Mouse (Mus musculus) thymus, postnatal 25 days (tissue): ENCODE data around the gene Eid2b.
"Not testable (repeated sequence)": the region's sequence is repeated elsewhere in the genome, so short reads cannot be mapped to it uniquely, and the experiment has no call there.

Experiments used
- DNase-seq: peaks from one replicate; pipeline ENCODE4 v3.0.0; 2022

The Eid2b gene

GRCm38 (mm10) chr7:28277615-28278278 is at the start of gene Eid2b:
Eid2b (plus strand) TSS chr7:28277739.
- peak; percentile 95 for DNase-seq

GRCm38 (mm10) chr7:28243943-28244342 is 33.6 kb upstream of the Eid2b start:
- not testable (repeated sequence) for DNase-seq

DNA sequence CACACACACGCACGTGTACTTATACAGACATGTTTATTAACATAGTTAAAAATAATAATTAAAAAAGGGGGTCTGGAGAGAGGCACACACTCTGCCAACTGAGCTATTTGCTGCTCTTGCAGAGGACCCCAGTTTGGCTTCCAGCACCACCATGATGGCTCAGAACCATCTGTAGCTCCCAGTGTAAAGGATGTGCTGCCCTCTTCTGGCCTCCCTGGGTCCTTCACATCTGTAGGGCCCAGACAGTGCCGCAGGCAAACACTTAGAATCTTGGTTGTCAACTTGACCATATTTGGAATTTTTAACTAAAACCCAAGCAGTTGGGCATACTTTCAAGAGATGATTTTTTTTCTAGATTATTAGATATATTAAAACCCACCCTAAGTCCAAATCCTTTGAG is 28.6 kb upstream of the Eid2b start:
- no peak for DNase-seq

DNA sequence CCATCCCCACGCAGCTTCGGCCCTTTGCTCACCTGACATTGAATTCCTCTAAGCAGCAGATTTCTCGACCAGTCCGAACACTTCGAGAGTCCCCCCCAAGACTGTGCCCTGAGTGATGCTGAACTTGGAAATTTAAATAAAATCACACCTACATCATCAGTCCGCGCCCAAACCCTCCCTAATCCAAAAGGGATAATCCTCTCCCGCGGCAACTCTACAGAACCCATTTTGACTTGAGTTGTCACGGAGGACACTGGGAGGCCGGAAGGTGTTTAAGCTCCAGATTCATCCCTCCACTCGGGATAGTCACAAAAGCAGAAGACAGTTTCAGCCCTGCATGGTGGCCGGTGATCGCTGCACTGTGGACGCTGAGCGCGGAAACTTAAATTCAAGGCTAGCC is 25.6 kb upstream of the Eid2b start:
- DNase-seq: no peak

DNA sequence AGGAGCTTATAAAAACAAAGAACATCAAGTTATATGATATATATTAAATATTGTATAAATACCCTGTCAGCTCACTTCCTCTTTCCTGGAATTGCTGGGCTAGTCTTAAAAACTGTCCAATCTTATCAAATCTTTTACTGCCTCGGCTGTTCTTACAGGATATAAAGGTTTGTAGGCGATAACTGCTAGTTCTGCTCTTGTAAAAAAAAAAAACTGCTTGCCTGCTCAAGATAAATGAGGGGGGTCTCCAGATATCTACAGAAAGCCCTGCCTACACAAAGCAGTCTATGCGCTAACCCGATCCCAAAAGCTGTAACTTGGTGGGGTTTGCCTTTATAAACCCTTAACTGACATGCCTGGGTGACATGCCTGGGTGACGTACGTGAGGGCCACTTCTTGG is 22.9 kb upstream of the Eid2b start:
- no peak for DNase-seq

- DNase-seq: no peak
Measured at GRCm38 (mm10) chr7:28255476-28255875, 22.1 kb upstream of the Eid2b start.

DNA sequence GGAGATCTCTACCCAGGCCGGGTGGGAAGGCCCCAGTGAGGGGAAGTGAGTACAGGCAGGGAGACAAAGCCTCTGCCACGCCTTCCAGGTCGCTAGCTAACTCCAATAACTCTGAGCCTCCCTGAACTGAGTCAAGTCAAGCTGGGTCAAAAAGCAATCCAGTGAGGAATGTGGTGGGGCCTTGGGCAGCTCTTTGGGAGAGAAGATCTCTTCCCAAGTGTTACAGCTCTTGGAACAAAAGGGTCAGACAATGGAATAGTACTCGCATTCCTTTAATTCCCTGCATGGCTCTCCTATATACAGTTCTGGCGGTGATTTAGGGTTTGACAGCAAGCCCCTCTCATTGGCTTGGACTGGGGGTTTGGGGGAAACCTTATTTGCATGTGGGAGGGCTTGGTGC is 14.7 kb upstream of the Eid2b start:
- DNase-seq: no peak

DNA sequence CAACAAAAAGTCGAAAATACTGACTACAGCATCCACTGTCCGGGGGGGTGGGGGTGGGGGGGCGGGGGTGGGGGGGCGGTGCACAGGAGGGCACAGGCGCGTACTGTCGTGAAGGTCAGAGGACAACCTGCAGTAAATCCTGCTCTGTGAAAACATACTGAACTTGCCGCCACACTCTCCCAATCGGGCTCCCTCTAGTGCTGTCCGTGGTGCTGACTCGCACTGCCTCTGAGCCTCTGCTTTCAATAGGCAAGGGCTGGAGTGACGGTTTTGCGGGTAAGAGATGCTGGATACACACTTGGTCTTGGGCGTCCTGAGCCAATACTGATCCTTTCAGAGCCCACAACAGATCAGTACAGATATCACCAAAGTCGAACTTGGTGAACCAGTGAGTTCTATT is 13.8 kb upstream of the Eid2b start:
- DNase-seq: peak; percentile 71

DNA sequence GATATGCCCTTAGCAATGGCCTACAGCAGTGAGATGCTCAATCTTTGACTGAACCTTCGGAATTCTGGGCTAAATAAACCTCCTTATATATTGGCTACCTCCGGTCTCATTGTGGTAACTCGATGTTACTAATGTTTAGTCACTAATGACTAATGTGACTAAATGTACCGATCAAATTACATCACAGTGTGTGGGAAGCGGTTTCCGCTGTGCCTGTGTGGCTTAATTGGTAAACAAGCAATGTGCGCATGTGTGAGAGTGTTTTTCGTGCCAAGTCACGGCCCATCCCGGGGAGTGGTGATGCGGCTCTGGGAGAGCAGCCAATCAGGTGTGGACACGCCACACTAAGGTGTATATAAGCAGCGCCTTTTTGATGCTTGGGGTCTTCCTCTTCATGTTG is 12.1 kb upstream of the Eid2b start:
- no peak for DNase-seq

- DNase-seq: peak; percentile 72
Measured at GRCm38 (mm10) chr7:28267129-28268041, 10.2 kb upstream of the Eid2b start, which contains the start of gene Eid2. Eid2 (plus strand) TSS chr7:28267881.

DNA sequence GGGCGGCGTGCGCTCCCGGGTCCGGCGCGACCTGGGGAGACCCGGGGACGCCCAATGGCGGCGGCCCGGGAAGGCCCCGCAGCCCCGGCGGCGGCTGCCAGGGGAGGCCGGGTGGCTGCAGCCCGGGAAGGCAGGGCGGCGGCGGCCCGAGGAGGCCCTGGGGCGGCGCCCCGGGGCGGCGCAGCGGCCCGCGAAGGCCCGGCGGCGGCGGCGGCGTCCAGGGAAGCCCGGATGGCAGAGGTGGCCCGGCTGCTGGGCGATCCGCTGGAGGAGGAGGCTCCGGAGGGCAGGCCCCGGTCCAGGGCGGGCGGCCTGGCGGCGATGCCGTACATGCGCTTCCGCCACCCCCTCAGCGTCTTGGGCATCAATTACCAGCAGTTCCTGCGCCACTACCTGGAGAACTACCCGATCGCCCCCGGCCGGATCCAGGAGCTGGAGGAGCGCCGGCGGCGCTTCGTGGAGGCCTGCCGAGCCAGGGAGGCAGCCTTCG is 9.5 kb upstream of the Eid2b start:
- peak; percentile 47 for DNase-seq

- DNase-seq: no peak
Measured at GRCm38 (mm10) chr7:28268576-28268975, 9.0 kb upstream of the Eid2b start.

DNA sequence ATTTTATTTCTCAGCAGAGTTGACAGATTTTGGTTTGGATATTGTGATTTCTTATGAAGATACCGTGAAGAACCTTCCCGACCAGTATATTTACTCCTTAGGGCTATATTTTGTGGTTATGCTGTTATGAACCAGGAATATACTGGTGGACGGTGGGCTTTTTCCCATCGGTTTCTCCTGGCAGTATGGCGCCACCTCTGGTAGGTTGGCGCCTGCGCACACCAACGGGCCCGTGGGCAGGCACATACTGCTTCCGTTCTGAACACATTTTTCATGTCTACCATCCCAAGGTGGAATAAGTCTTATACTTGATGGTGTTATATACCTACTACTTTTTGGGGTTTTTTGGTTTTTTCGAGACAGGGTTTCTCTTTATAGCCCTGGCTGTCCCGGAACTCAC is 8.2 kb upstream of the Eid2b start:
- DNase-seq: no peak

- DNase-seq: no peak
Measured at GRCm38 (mm10) chr7:28271761-28272160, 5.8 kb upstream of the Eid2b start.

DNA sequence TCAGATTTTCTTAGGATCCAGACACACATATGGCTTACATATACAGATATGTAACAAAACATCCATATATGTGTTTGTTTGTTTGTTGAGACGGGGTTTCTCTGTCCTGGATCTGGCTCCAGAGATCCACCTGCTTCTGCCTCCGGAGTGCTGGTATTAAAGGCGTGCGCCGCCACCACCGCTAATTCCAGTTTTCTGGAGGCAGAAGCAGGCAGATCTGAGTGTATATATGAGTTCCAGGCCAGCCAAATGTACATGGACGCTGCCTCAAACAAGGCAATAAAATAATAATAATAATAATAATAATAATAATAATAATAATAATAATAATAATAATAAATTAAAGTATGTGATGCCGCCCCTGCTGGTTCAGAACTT is 313 bp upstream of the Eid2b start:
- no peak for DNase-seq

DNA sequence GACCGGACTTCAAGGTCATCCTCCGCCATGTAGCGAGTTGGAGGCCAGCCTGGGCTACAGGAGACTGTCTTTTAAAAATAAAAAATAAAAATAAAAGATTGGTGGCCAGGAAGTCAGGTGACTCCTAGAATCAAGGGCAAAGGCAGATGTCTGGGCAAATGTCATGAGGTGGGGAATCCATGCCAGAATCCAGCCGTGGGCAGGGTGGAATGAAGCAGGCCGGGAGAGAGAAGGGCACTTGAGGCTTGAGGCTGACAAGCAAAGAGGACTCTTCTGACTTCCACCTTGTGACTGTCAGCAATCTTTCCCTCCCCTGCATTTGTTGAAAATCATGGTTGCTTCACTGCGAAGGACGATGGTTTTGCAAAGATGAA is 727 bp downstream of the Eid2b start:
- no peak for DNase-seq

GRCm38 (mm10) chr7:28280630-28281029 is 3.1 kb downstream of the Eid2b start:
- DNase-seq: peak; percentile 38

- DNase-seq: peak; percentile 14
Measured at GRCm38 (mm10) chr7:28290165-28290564, 12.6 kb downstream of the Eid2b start.

DNA sequence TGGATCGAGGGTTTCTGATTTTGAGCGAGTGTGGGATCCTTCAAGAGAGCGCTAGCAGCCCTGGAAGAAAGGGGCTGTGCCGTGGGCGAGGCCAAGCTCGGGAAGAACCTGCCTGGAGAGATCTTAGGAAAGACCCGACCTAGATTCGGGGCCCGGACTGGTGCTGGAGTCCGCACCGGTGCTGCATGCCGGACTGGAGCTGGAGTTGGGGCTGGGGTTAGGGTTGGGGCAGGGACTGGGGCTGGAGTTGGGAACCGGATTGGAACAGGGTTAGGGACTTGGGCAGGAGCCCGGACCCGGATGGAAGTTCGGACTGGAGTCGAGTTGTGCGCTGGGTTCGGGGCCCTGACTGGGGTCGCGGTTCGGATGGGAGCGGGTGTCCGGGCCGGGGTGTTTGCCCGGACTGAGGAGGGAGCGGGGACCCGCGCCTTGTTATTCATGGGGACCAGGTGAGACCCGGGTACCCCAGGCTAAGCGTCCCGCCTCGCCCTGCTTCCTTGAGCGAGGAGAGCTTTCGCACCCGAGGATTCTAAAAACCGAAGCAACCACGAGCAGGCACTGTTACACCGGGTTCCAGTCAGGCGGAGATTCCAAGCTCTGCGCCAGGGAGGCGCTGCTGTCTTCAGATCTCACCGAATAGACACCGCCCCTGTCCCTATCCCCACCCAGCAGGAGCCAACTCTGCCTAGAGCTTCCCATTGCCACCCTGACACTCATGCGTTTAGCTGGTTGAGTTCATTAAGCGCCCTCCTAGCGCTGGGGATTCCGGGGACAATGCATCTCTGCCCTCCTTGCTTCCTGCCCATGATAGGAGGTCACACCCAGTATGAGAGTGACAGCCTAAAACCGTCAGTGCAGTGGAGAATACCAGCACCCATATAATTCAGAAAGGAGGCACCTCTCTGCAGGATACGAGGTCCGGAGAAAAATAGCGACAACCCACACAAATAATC is 13.4 kb downstream of the Eid2b start, which contains the start of gene Selenov:
Gene Selenov (minus strand): TSS at position 549 of the 953 bp plus-strand sequence.
- no peak for DNase-seq

DNA sequence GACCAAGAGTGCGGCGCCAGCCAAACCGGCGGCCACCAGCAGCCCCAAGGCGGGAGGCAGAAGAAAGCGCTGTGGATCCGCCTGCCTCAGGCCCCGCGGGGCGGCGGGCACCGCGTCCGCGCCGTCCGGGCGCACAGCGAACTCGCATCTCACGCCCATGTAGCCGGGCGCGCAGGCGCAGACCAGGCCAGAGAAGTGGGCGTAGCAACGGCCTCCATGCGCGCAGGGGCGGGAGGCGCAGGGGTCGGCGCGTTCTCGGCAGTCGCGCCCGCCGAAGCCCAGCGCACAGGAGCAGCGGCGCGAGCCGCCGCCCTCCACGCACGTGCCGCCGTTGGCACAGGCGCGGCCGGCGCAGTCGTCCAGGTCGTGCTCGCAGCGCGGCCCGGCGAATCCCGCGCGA is 16.9 kb downstream of the Eid2b start:
- DNase-seq: peak; percentile 19

- peak; percentile 30 for DNase-seq
Measured at GRCm38 (mm10) chr7:28298837-28299625, 21.5 kb downstream of the Eid2b start.
